Comparison of ENCODE assay signal across 8 mouse cellular contexts in the genomic region with DNA sequence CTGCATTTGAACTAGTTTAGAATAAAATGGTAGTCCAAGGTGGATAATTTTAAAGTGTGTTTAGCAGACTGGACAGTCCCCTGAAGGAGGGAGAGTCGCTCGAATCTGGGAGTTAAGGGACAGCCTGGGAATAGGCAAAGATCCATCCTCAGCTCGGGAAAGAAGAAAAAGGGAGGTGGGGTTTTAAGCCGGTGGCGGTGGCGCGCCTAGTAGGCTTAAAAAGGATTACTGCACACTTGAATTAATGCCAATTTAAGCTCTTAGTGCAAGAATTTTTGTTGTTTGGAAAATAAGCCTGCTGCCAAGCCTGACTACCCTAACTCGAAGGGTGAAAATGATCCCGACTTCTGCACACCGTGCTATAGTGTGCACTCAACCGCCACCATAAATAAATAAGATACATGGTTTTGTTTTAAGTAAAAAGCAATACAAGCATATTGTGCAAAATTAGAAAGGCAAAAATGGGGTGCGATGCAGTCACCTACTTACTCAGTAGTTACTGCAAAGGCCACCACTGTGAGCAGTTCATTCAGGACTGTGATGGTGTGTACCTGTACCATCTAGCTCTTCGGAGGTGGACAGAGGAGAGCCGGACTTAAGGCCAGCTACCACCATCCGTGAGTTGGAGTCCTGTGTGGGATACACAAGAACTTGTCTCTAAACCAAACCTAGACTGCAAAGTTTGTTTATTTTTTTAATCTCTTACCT. TPM values are rescaled to one million over a fixed set of nuclear protein-coding genes. Genes with fewer than 3 reads are reported as not detected.
DNase-seq lines count a peak whose midpoint lies in the region; ATAC-seq lines count a peak whose summit lies in the region.

No protein-coding gene starts in this region.

- peak overlapping the region; percentile 59 for H3K9ac ChIP-seq in forebrain, embryonic 16.5 days (replicated peaks; ENCODE audit: low read depth, low read length)
- peak overlapping the region; percentile 66 for H3K9ac ChIP-seq in kidney, embryonic 16.5 days (replicated peaks; ENCODE audit: low read length)
- no peak overlapping the region; the same call in 1 of the 2 replicates for H3K9ac ChIP-seq in midbrain, embryonic 14.5 days (replicated peaks; ENCODE audit: low read length)

- H3K27ac ChIP-seq in forebrain, embryonic 16.5 days (ENCODE audit: low read length), result peak overlapping the region; percentile 87
- peak overlapping the region; percentile 96 for H3K27ac ChIP-seq in kidney, embryonic 16.5 days (ENCODE audit: low read length)
- H3K27ac ChIP-seq in midbrain, embryonic 14.5 days (replicated peaks; ENCODE audit: low read depth, low read length), result peak overlapping the region; percentile 85

- no peaks in the 10 kb centered on the region for H3K36me3 ChIP-seq in forebrain, embryonic 16.5 days (ENCODE audit: control insufficient read depth, insufficient read depth)
- H3K36me3 ChIP-seq in kidney, embryonic 16.5 days (ENCODE audit: insufficient read depth, low read length), result no peaks in the 10 kb centered on the region
- H3K36me3 ChIP-seq in midbrain, embryonic 14.5 days (ENCODE audit: control insufficient read depth, insufficient read depth, low read length), result no peaks in the 10 kb centered on the region

- no peaks in the 10 kb centered on the region for H3K9me3 ChIP-seq in forebrain, embryonic 16.5 days (ENCODE audit: control insufficient read depth, low read length)
- no peaks in the 10 kb centered on the region for H3K9me3 ChIP-seq in kidney, embryonic 16.5 days (ENCODE audit: low read length)
- no peaks in the 10 kb centered on the region for H3K9me3 ChIP-seq in midbrain, embryonic 14.5 days (ENCODE audit: control insufficient read depth, low read length)

- peak overlapping the region; percentile 91 for H3K4me2 ChIP-seq in forebrain, embryonic 16.5 days (ENCODE audit: low read length)
- H3K4me2 ChIP-seq in kidney, embryonic 16.5 days (replicated peaks; ENCODE audit: low read depth, low read length), result peak overlapping the region; percentile 96
- H3K4me2 ChIP-seq in midbrain, embryonic 14.5 days (ENCODE audit: low read length), result peak overlapping the region; percentile 85

- H3K27me3 ChIP-seq in forebrain, embryonic 16.5 days (replicated peaks; ENCODE audit: control insufficient read depth, insufficient read depth, low read length), result peaks cover 17% of the 10 kb centered on the region
- no peaks in the 10 kb centered on the region; the same call in 1 of the 2 replicates for H3K27me3 ChIP-seq in kidney, embryonic 16.5 days (ENCODE audit: insufficient read depth, low read length)
- H3K27me3 ChIP-seq in midbrain, embryonic 14.5 days (ENCODE audit: control insufficient read depth, insufficient read depth, low read length), result peaks cover 31% of the 10 kb centered on the region

- peak; percentile 18 for DNase-seq in ovary, postnatal 14 days (ENCODE audit: low spot score)
- DNase-seq in ovary, postnatal 36 days (ENCODE audit: low spot score), result no peak
- DNase-seq in midbrain, embryonic 14.5 days, result peak; percentile 73
- DNase-seq in MN1 (ENCODE audit: low spot score), result no peak
- no peak for DNase-seq in spleen, postnatal 36 days (ENCODE audit: low spot score in 2 of 2)

- ATAC-seq in forebrain, embryonic 16.5 days, result peak; percentile 9; the same call in 1 of the 2 replicates
- no peak for ATAC-seq in kidney, embryonic 16.5 days (ENCODE audit: low FRiP score, low TSS enrichment)
- ATAC-seq in midbrain, embryonic 14.5 days (ENCODE audit: low FRiP score, low TSS enrichment), result no peak; the same call in 1 of the 2 replicates
- ATAC-seq in megakaryocyte progenitor cell, adult 5-6 weeks (replicated peaks; ENCODE audit: poor library complexity), result no peak

- 17% methylated on average over 15 of the region's 15 CpGs for WGBS in forebrain, embryonic 16.5 days
- 30% methylated on average over 15 of the region's 15 CpGs for WGBS in kidney, embryonic 16.5 days
- 22% methylated on average over 15 of the region's 15 CpGs for WGBS in midbrain, embryonic 14.5 days

- peaks cover 39% of the 10 kb centered on the region for H3K4me1 ChIP-seq in forebrain, embryonic 16.5 days (replicated peaks; ENCODE audit: control insufficient read depth, insufficient read depth, low read length)
- peaks cover 33% of the 10 kb centered on the region for H3K4me1 ChIP-seq in kidney, embryonic 16.5 days (ENCODE audit: insufficient read depth, low read length)
- H3K4me1 ChIP-seq in midbrain, embryonic 14.5 days (ENCODE audit: control insufficient read depth, insufficient read depth, low read length), result peaks cover 27% of the 10 kb centered on the region

- H3K4me3 ChIP-seq in forebrain, embryonic 16.5 days (replicated peaks; ENCODE audit: low read length), result peak overlapping the region; percentile 70
- H3K4me3 ChIP-seq in kidney, embryonic 16.5 days (ENCODE audit: low read length), result peak overlapping the region; percentile 73
- H3K4me3 ChIP-seq in midbrain, embryonic 14.5 days (replicated peaks; ENCODE audit: low read depth, low read length), result peak overlapping the region; percentile 50

RNA-seq across cellular contexts. Expression of a gene that starts 3.8 kb away (rescaled TPM):
- polyA plus RNA-seq in forebrain, embryonic 16.5 days (2015; fragmentation: Nextera tagmentation; extraction: Ambion mirVana), result 13.8 and 16.1 TPM in 2 replicates
- polyA plus RNA-seq in kidney, embryonic 16.5 days (2015; fragmentation: Nextera tagmentation; extraction: Ambion mirVana), result 44.5 and 46.4 TPM in 2 replicates
- 9.3 and 19.2 TPM in 2 replicates for polyA plus RNA-seq in midbrain, embryonic 14.5 days (2014; fragmentation: Nextera tagmentation; extraction: Ambion mirVana)
- 39.8 and 45.7 TPM in 2 replicates for total RNA-seq in megakaryocyte progenitor cell, adult 5-6 weeks (2015)
- 30.7 and 34.1 TPM in 2 replicates for total RNA-seq in megakaryocyte progenitor cell, adult 5-6 weeks (2017)

RNA-seq across cellular contexts. Expression of a gene that starts 43.1 kb away (rescaled TPM):
- polyA plus RNA-seq in forebrain, embryonic 16.5 days (2015; fragmentation: Nextera tagmentation; extraction: Ambion mirVana), result 12.0 and 12.4 TPM in 2 replicates
- 11.2 and 11.6 TPM in 2 replicates for polyA plus RNA-seq in kidney, embryonic 16.5 days (2015; fragmentation: Nextera tagmentation; extraction: Ambion mirVana)
- polyA plus RNA-seq in midbrain, embryonic 14.5 days (2014; fragmentation: Nextera tagmentation; extraction: Ambion mirVana), result 8.5 and 9.9 TPM in 2 replicates
- total RNA-seq in megakaryocyte progenitor cell, adult 5-6 weeks (2015), result 2.6 and 3.0 TPM in 2 replicates
- total RNA-seq in megakaryocyte progenitor cell, adult 5-6 weeks (2017), result 7.2 and 8.1 TPM in 2 replicates

RNA-seq across cellular contexts. Expression of a gene that starts 43.2 kb away (rescaled TPM):
- 92.5 and 95.7 TPM in 2 replicates for polyA plus RNA-seq in forebrain, embryonic 16.5 days (2015; fragmentation: Nextera tagmentation; extraction: Ambion mirVana)
- 117 and 125 TPM in 2 replicates for polyA plus RNA-seq in kidney, embryonic 16.5 days (2015; fragmentation: Nextera tagmentation; extraction: Ambion mirVana)
- polyA plus RNA-seq in midbrain, embryonic 14.5 days (2014; fragmentation: Nextera tagmentation; extraction: Ambion mirVana), result 96.2 and 119 TPM in 2 replicates
- total RNA-seq in megakaryocyte progenitor cell, adult 5-6 weeks (2015), result 106 and 119 TPM in 2 replicates
- total RNA-seq in megakaryocyte progenitor cell, adult 5-6 weeks (2017), result 88.8 and 102 TPM in 2 replicates

Comparison
In these comparisons a context has a peak if more than half of its experiments do, and no peak if none do; other contexts are left out.
1. DNase-seq: peak in ovary, postnatal 14 days (single experiment) and midbrain, embryonic 14.5 days (single experiment); none in ovary, postnatal 36 days (single experiment), MN1 (single experiment) and spleen, postnatal 36 days (0 of 2).
2. Peak in every context shown above with its lines, with median percentiles within 50 percentile points of each other: H3K27ac ChIP-seq, H3K4me2 ChIP-seq and H3K4me3 ChIP-seq.